Mouse (Mus musculus): ENCODE results near the gene Parp14. TPM values are rescaled to one million over a fixed set of nuclear protein-coding genes. Genes with fewer than 3 reads are reported as not detected.

Parp14 gene
- 1.5 and 1.9 TPM in 2 replicates for polyA plus RNA-seq (2015; fragmentation: Nextera tagmentation; extraction: Ambion mirVana)

- WGBS: under 1% methylated on average over 38 of the region's 38 CpGs
- H3K9me3 ChIP-seq (ENCODE audit: control insufficient read depth, low read length): no peaks in the 10 kb centered on the region
- peak within 1 kb of the TSS; percentile 88 for H3K4me2 ChIP-seq (ENCODE audit: low read depth, low read length)
- H3K27me3 ChIP-seq (ENCODE audit: control insufficient read depth, insufficient read depth, low read depth, low read length): peaks cover 9% of the 10 kb centered on the region
- H3K9ac ChIP-seq (ENCODE audit: low read length): peak within 1 kb of the TSS; percentile 81
- H3K36me3 ChIP-seq (ENCODE audit: control insufficient read depth, insufficient read depth, low read length): no peaks in the 10 kb centered on the region
- ATAC-seq (ENCODE audit: low read depth): peak; percentile 76
- H3K27ac ChIP-seq (ENCODE audit: low read length): no peak within 1 kb of the TSS; the same call in 1 of the 2 replicates
- H3K4me1 ChIP-seq (replicated peaks; ENCODE audit: control insufficient read depth, insufficient read depth, low read length): peaks cover 5% of the 10 kb centered on the region
- H3K4me3 ChIP-seq (ENCODE audit: low read length): peak within 1 kb of the TSS; percentile 85
Observed at GRCm38 (mm10) chr16:35871048-35871851, at the start of gene Parp14. Gene Parp14 (minus strand): TSS chr16:35871544.

GRCm38 (mm10) chr16:35918721-35919543 lies 47.6 kb upstream of the Parp14 start:
- H3K9me3 ChIP-seq (ENCODE audit: control insufficient read depth, low read length): no peaks in the 10 kb centered on the region
- no peak for ATAC-seq (ENCODE audit: low read depth)
- H3K9ac ChIP-seq (ENCODE audit: low read length): no peak overlapping the region
- WGBS: 72% methylated on average over 6 of the region's 6 CpGs
- no peaks in the 10 kb centered on the region for H3K27me3 ChIP-seq (ENCODE audit: control insufficient read depth, insufficient read depth, low read depth, low read length)
- no peaks in the 10 kb centered on the region for H3K4me1 ChIP-seq (replicated peaks; ENCODE audit: control insufficient read depth, insufficient read depth, low read length)
- no peak overlapping the region for H3K27ac ChIP-seq (ENCODE audit: low read length)
- no peaks in the 10 kb centered on the region for H3K36me3 ChIP-seq (ENCODE audit: control insufficient read depth, insufficient read depth, low read length)
- H3K4me2 ChIP-seq (ENCODE audit: low read depth, low read length): no peak overlapping the region
- no peak overlapping the region for H3K4me3 ChIP-seq (ENCODE audit: low read length)

- Histone ChIP-seq H3K27ac (ENCODE audit: low read length) (no peak overlapping the region), H3K9ac (ENCODE audit: low read length) (no peak overlapping the region), H3K36me3 (ENCODE audit: control insufficient read depth, insufficient read depth, low read length) (no peaks in the 10 kb centered on the region), H3K4me2 (ENCODE audit: low read depth, low read length) (no peak overlapping the region), H3K4me3 (ENCODE audit: low read length) (no peak overlapping the region), H3K27me3 (ENCODE audit: control insufficient read depth, insufficient read depth, low read depth, low read length) (no peaks in the 10 kb centered on the region), H3K4me1 (replicated peaks; ENCODE audit: control insufficient read depth, insufficient read depth, low read length) (no peaks in the 10 kb centered on the region), H3K9me3 (ENCODE audit: control insufficient read depth, low read length) (no peaks in the 10 kb centered on the region; the same call in 1 of the 2 replicates)
- ATAC-seq (ENCODE audit: low read depth): no peak
- 50% methylated on average over 5 of the region's 5 CpGs for WGBS
Observed at GRCm38 (mm10) chr16:35914301-35914700, 43.0 kb upstream of the Parp14 start.

- WGBS: 61% methylated on average over 1 of the region's 1 CpGs
- no peaks in the 10 kb centered on the region for H3K27me3 ChIP-seq (ENCODE audit: control insufficient read depth, insufficient read depth, low read depth, low read length)
- H3K9ac ChIP-seq (ENCODE audit: low read length): no peak overlapping the region
- H3K4me1 ChIP-seq (replicated peaks; ENCODE audit: control insufficient read depth, insufficient read depth, low read length): no peaks in the 10 kb centered on the region
- no peak overlapping the region for H3K4me3 ChIP-seq (ENCODE audit: low read length)
- H3K36me3 ChIP-seq (ENCODE audit: control insufficient read depth, insufficient read depth, low read length): no peaks in the 10 kb centered on the region
- no peak overlapping the region for H3K4me2 ChIP-seq (ENCODE audit: low read depth, low read length)
- no peaks in the 10 kb centered on the region; the same call in 1 of the 2 replicates for H3K9me3 ChIP-seq (ENCODE audit: control insufficient read depth, low read length)
- no peak overlapping the region for H3K27ac ChIP-seq (ENCODE audit: low read length)
- no peak for ATAC-seq (ENCODE audit: low read depth)
Observed at GRCm38 (mm10) chr16:35913526-35913925, 42.2 kb upstream of the Parp14 start.

GRCm38 (mm10) chr16:35911449-35911848 lies 40.1 kb upstream of the Parp14 start:
- H3K4me3 ChIP-seq (ENCODE audit: low read length): no peak overlapping the region
- WGBS: 43% methylated on average over 3 of the region's 3 CpGs
- no peak overlapping the region for H3K27ac ChIP-seq (ENCODE audit: low read length)
- H3K4me2 ChIP-seq (ENCODE audit: low read depth, low read length): no peak overlapping the region
- ATAC-seq (ENCODE audit: low read depth): no peak
- no peaks in the 10 kb centered on the region for H3K4me1 ChIP-seq (replicated peaks; ENCODE audit: control insufficient read depth, insufficient read depth, low read length)
- H3K9ac ChIP-seq (ENCODE audit: low read length): no peak overlapping the region
- no peaks in the 10 kb centered on the region for H3K36me3 ChIP-seq (ENCODE audit: control insufficient read depth, insufficient read depth, low read length)
- H3K27me3 ChIP-seq (ENCODE audit: control insufficient read depth, insufficient read depth, low read depth, low read length): no peaks in the 10 kb centered on the region
- no peaks in the 10 kb centered on the region; the same call in 1 of the 2 replicates for H3K9me3 ChIP-seq (ENCODE audit: control insufficient read depth, low read length)

GRCm38 (mm10) chr16:35907432-35908201 lies 36.3 kb upstream of the Parp14 start:
- Histone ChIP-seq H3K4me3 (ENCODE audit: low read length) (no peak overlapping the region), H3K27ac (ENCODE audit: low read length) (no peak overlapping the region), H3K9ac (ENCODE audit: low read length) (no peak overlapping the region), H3K4me2 (ENCODE audit: low read depth, low read length) (no peak overlapping the region), H3K27me3 (ENCODE audit: control insufficient read depth, insufficient read depth, low read depth, low read length) (no peaks in the 10 kb centered on the region), H3K9me3 (ENCODE audit: control insufficient read depth, low read length) (no peaks in the 10 kb centered on the region; the same call in 1 of the 2 replicates), H3K4me1 (replicated peaks; ENCODE audit: control insufficient read depth, insufficient read depth, low read length) (no peaks in the 10 kb centered on the region), H3K36me3 (ENCODE audit: control insufficient read depth, insufficient read depth, low read length) (no peaks in the 10 kb centered on the region)
- ATAC-seq (ENCODE audit: low read depth): no peak
- 51% methylated on average over 4 of the region's 4 CpGs for WGBS

GRCm38 (mm10) chr16:35906887-35907286 lies 35.5 kb upstream of the Parp14 start:
- Histone ChIP-seq H3K9ac (ENCODE audit: low read length) (no peak overlapping the region), H3K4me3 (ENCODE audit: low read length) (no peak overlapping the region), H3K4me1 (replicated peaks; ENCODE audit: control insufficient read depth, insufficient read depth, low read length) (no peaks in the 10 kb centered on the region), H3K27ac (ENCODE audit: low read length) (no peak overlapping the region), H3K4me2 (ENCODE audit: low read depth, low read length) (no peak overlapping the region), H3K9me3 (ENCODE audit: control insufficient read depth, low read length) (no peaks in the 10 kb centered on the region; the same call in 1 of the 2 replicates), H3K36me3 (ENCODE audit: control insufficient read depth, insufficient read depth, low read length) (no peaks in the 10 kb centered on the region), H3K27me3 (ENCODE audit: control insufficient read depth, insufficient read depth, low read depth, low read length) (no peaks in the 10 kb centered on the region)
- ATAC-seq (ENCODE audit: low read depth): no peak
- 59% methylated on average over 7 of the region's 7 CpGs for WGBS

GRCm38 (mm10) chr16:35905819-35906485 lies 34.6 kb upstream of the Parp14 start:
- 66% methylated on average over 6 of the region's 6 CpGs for WGBS
- Histone ChIP-seq H3K9me3 (ENCODE audit: control insufficient read depth, low read length) (no peaks in the 10 kb centered on the region; the same call in 1 of the 2 replicates), H3K4me2 (ENCODE audit: low read depth, low read length) (no peak overlapping the region), H3K4me3 (ENCODE audit: low read length) (no peak overlapping the region), H3K27me3 (ENCODE audit: control insufficient read depth, insufficient read depth, low read depth, low read length) (no peaks in the 10 kb centered on the region), H3K36me3 (ENCODE audit: control insufficient read depth, insufficient read depth, low read length) (no peaks in the 10 kb centered on the region), H3K4me1 (replicated peaks; ENCODE audit: control insufficient read depth, insufficient read depth, low read length) (no peaks in the 10 kb centered on the region), H3K27ac (ENCODE audit: low read length) (no peak overlapping the region), H3K9ac (ENCODE audit: low read length) (no peak overlapping the region)
- ATAC-seq (ENCODE audit: low read depth): no peak
